Mouse (Mus musculus) T-helper 17 cell (primary cell): ENCODE measurements around the gene Srebf1.

Source experiments
- in situ Hi-C, 2 experiments: fragments of 300-600 bp; cut with MboI, MseI; formaldehyde crosslinking; loops; 1 replicate in 1 of 2; 2 replicates in 1 of 2; pipeline ENCODE4 v1.15.1; 2025; ENCODE audit warnings: high pct_unique_total_duplicates in 2 of 2

Srebf1 gene

GRCm38 (mm10) chr11:60235351-60235750, 13.0 kb upstream of the Srebf1 start:
- in situ Hi-C loops, result loop anchor here in 1 of 2 experiments (5.0 kb wide), 1 partner anchor 97 kb away; no protein-coding TSS in a partner anchor

GRCm38 (mm10) chr11:60233235-60233634, 10.9 kb upstream of the Srebf1 start:
- in situ Hi-C loops, result no loop called here

- in situ Hi-C loops, result no loop called here
These were observed 10.2 kb upstream of the Srebf1 start for GRCm38 (mm10) chr11:60232441-60233058.

DNA sequence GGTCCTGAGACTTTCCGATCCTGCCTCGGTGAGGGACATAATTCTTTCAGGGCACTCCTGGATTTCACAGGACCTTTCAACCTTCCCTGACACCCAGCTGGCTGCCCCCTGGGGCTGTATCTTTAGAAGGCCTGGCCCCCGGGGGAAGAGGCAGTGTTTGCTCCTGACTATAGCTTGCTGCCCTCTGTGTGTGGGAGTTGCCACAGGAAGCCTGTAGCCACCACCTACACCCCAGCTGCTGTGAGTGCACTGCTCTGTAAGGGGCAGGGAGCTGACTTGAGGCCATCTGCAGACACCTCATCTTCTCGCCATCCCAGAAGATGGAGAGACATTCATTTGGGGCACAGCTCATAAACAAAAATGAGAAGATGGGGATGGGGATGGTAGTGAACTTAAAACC, 9.6 kb upstream of the Srebf1 start:
- in situ Hi-C loops, result no loop called here

GRCm38 (mm10) chr11:60231326-60231725, 8.9 kb upstream of the Srebf1 start:
- in situ Hi-C loops, result no loop called here

- in situ Hi-C loops, result no loop called here
These were observed 8.1 kb upstream of the Srebf1 start for GRCm38 (mm10) chr11:60230512-60230911.

DNA sequence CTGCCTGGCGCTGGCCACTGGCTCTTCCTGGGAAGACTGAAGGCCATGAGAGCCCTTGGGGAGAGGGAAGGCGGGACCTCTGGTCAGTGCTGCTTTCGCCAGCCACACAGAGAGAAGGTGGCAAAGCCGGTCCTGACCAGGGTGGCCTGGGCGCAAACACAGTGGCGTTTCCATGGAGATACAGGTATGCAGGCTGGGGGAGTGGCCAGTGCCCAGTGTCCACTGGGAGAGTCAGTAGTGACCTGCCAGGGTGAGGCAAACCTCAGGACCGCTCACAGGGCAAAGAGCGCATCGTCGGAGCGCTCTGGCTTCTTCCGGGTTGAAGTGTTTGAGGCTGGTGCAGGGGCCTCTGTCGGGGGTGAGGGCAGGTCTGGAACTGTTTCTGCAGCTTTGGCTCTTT, 7.4 kb upstream of the Srebf1 start:
- in situ Hi-C loops, result no loop called here

DNA sequence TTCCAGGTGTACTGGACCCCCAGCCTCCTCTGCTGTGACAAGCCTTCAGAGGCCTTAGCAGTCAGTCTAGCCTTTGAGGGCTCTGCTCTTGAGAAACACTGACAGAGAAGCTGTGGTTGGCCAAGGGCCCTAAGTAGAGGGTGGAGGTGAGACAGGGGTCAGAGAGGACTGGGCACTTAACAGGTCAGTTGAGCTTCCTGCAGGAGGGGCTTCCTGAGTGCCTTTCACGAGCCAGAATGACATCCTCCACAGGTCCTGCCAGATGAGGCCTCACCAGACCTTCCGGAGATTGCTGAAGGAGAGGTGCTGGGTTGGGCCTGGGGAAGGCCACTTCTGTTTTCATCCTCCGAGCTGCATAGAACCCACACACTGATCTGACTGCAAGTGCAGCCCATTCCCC, 6.1 kb upstream of the Srebf1 start:
- in situ Hi-C loops, result no loop called here

DNA sequence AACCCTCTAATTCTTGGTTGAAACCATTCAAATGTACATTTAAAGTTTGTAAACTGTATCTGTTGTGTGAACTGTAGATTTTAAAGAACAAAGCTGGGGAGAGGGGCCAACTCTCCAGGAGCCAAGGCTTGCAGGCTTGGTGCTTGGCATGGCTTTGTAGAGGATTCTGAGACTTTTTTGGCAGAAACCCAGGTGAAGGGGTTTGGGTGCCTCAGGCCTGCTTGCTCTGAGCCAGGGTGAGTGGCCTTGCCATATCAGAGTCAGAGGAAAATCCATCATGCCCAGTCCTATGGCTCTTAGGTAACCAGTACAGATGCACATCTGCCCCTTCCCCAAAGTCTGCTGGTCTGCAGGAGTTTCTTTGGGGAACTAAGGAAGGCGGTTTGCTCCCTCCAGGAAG, 3.5 kb upstream of the Srebf1 start:
- in situ Hi-C loops, result no loop called here

GRCm38 (mm10) chr11:60224676-60225075, 2.3 kb upstream of the Srebf1 start:
- in situ Hi-C loops, result loop anchor here in 1 of 2 experiments (25.0 kb wide), 1 partner anchor 2012 kb away; no protein-coding TSS in a partner anchor

GRCm38 (mm10) chr11:60222085-60222468, 304 bp downstream of the Srebf1 start:
- in situ Hi-C loops, result loop anchor here in 1 of 2 experiments (25.0 kb wide), 1 partner anchor 2010 kb away; no protein-coding TSS in a partner anchor

- in situ Hi-C loops, result loop anchor here in 1 of 2 experiments (25.0 kb wide), 1 partner anchor 2009 kb away; no protein-coding TSS in a partner anchor
These were observed 956 bp downstream of the Srebf1 start for GRCm38 (mm10) chr11:60221425-60221824.

GRCm38 (mm10) chr11:60220291-60220804, 2.0 kb downstream of the Srebf1 start:
- in situ Hi-C loops, result loop anchor here in 1 of 2 experiments (25.0 kb wide), 1 partner anchor 2008 kb away; no protein-coding TSS in a partner anchor

DNA sequence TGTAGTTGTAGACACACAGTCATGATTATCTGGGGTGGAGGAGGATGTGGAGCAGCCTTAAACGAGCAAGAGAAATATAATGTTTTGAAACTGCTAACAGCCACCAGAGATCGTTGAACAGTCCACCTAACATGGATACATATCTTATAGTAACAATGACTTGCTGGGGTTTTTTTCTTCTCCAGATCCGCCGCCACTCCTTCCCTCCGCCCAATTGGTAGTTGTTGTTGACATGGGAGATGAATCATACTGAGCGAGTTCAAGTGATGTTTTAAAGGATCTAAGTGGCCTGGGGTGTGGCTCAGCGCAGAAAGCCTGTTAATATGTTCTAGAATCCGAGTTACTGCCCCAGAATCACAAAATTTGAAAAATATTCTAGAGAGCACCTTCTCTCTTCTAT, 2.8 kb downstream of the Srebf1 start:
- in situ Hi-C loops, result loop anchor here (10.0 to 25.0 kb wide), 2 partner anchors 615 to 2007 kb away; partner anchors contain the start of gene Dhrs7b (in 1 of the 2)

GRCm38 (mm10) chr11:60217467-60217866, 4.9 kb downstream of the Srebf1 start:
- in situ Hi-C loops, result loop anchor here (10.0 to 25.0 kb wide), 2 partner anchors 617 to 2005 kb away; partner anchors contain the start of gene Dhrs7b (in 1 of the 2)

DNA sequence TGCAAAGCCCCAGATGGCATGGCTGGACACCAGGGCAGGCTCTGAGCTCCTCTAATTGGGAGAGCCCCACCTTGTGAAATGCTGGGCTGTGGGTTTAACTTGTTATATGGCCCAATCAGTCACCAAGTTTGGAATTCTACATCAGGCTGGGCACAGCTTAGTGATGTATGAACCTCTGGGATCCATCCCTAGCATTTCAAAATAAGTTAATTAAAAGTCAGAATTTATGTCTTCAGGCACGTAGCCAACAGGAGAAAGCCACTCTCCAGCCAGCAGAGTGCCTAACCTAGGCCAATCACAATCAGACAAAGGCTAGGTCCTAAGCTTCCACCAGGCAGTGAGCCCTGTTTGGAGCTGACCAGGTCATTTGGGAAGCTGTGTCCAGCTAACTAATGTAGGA, 5.7 kb downstream of the Srebf1 start:
- in situ Hi-C loops, result loop anchor here (10.0 to 25.0 kb wide), 2 partner anchors 618 to 2004 kb away; partner anchors contain the start of gene Dhrs7b (in 1 of the 2)

GRCm38 (mm10) chr11:60213266-60213665, 9.1 kb downstream of the Srebf1 start:
- in situ Hi-C loops, result loop anchor here (10.0 to 25.0 kb wide), 2 partner anchors 622 to 2001 kb away; partner anchors contain the start of gene Dhrs7b (in 1 of the 2)

GRCm38 (mm10) chr11:60211761-60212160, 10.6 kb downstream of the Srebf1 start:
- in situ Hi-C loops, result loop anchor here (10.0 to 25.0 kb wide), 2 partner anchors 623 to 1999 kb away; partner anchors contain the start of gene Dhrs7b (in 1 of the 2)

DNA sequence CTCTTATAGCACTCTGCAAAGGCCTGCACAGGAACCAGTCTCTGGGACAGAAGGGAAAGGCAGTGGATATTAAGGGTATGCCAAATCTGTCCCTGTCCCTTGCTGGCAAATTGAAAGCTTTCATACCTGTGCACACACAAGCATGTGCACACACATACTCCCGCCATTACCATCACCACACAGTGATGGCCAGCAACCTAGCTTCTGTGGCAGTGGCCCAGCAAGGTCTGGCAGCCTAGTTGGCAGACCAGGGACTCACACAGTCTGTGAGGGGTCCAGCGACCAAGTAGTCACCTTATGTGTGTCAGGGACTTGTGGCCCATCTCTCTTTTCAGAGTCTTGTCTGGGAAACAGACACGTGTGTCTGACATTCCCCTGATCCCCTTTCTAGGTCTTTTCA, 11.2 kb downstream of the Srebf1 start:
- in situ Hi-C loops, result loop anchor here (10.0 to 25.0 kb wide), 2 partner anchors 624 to 1999 kb away; partner anchors contain the start of gene Dhrs7b (in 1 of the 2)

DNA sequence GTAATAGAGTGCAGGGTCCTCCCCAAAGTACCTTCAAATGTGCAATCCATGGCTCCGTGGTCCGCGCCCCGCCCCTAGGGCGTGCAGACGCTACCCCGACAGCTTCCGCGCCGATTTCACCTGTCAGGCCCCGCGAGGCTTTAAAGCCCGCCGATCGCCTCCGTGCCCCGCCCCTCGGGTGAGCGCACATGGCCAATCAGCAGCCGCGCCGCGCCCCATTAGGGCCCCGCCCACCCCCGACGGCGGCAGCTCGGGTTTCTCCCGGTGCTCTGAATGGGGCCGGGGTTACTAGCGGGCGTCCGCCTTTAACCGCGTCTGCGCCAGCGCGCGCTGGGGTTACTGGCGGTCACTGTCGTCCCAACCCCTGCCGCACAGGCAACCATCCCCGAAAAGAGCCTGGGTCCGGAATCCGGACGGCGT, 12.1 kb downstream of the Srebf1 start:
- in situ Hi-C loops, result loop anchor here (10.0 to 25.0 kb wide), 2 partner anchors 624 to 1998 kb away; partner anchors contain the start of gene Dhrs7b (in 1 of the 2)

GRCm38 (mm10) chr11:60209933-60210249, 12.5 kb downstream of the Srebf1 start:
- in situ Hi-C loops, result loop anchor here (10.0 to 25.0 kb wide), 2 partner anchors 625 to 1998 kb away; partner anchors contain the start of gene Dhrs7b (in 1 of the 2)

DNA sequence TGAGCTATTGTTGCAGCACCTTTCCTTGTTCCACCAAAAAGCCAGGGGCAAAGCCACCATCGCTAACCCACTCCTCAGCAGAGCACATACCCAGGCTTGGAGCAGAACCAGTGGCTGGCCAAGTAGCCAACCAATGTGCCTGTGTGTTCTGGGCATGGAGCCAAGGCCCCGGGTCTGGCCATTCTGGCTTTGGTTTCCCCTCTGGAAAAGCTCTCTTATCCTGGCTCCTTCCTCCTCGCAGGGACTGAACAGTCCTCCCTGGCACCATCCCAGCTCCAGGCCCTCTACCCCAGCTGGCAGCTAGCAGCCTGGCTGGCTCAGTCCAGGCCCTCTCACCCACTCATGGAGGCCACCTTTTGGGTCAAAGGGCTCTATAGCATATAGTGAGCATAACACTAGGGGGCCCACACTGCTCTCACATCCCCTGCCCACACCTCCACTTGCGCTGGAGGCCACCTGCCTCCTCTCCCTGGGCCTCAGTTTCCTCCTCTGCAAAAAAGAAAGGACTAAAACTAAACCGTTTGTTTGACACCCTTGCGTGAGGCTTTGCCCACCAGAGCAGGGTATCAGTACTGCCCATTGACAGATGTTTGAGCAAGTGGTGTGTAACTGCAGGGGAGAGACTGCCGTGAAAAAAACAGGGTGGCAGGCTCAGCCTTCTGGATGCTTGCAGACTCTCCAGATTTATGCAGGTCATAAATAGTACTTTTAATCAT, 13.0 kb downstream of the Srebf1 start:
- in situ Hi-C loops, result loop anchor here in 1 of 2 experiments (25.0 kb wide), 1 partner anchor 1997 kb away; no protein-coding TSS in a partner anchor
